Mouse (Mus musculus) hindbrain, embryonic 12.5 days (tissue): Measurements from ENCODE around the gene Me3. TPM values are rescaled to one million over a fixed set of nuclear protein-coding genes. Genes with fewer than 3 reads are reported as not detected.

Experiments
- ATAC-seq: fragments of 200-750 bp; cut with Nextera tagmentation; 2 replicates; pipeline ENCODE4 v1.8.0; 2017; ENCODE audit warnings: moderate TSS enrichment; ENCODE audit not compliant: low FRiP score
- H3K27ac ChIP-seq: fragments of 300-500 bp; sonication (generic); 2 replicates; pipeline ENCODE4 v1.5.1; 2016; ENCODE audit warnings: mild to moderate bottlenecking
- H3K27me3 ChIP-seq: fragments of 300-500 bp; sonication (generic); 2 replicates; pipeline ENCODE4 v1.6.1; 2016; ENCODE audit warnings: mild to moderate bottlenecking
- H3K36me3 ChIP-seq: fragments of 300-500 bp; sonication (generic); 2 replicates; pipeline ENCODE4 v1.6.1; 2016; ENCODE audit warnings: mild to moderate bottlenecking
- H3K4me1 ChIP-seq: fragments of 300-500 bp; sonication (generic); 2 replicates; pipeline ENCODE4 v1.6.1; 2016
- H3K4me2 ChIP-seq: fragments of 300-500 bp; sonication (generic); replicated peaks from 2 replicates; pipeline ENCODE4 v1.6.1; 2016; ENCODE audit warnings: mild to moderate bottlenecking
- H3K4me3 ChIP-seq: fragments of 300-500 bp; sonication (generic); 2 replicates; pipeline ENCODE4 v1.5.1; 2016; ENCODE audit warnings: mild to moderate bottlenecking
- H3K9ac ChIP-seq: fragments of 300-500 bp; sonication (generic); 2 replicates; pipeline ENCODE4 v1.6.1; 2016; ENCODE audit warnings: mild to moderate bottlenecking, moderate library complexity
- H3K9me3 ChIP-seq: fragments of 300-500 bp; sonication (generic); replicated peaks from 2 replicates; pipeline ENCODE4 v1.6.1; 2016; ENCODE audit warnings: mild to moderate bottlenecking
- WGBS: fragments of 180-500 bp; shearing (Covaris S2); methylation state at CpG from one replicate; pipeline ENCODE4 v1.1.7; 2016; 5-methylcytosine and 5-hydroxymethylcytosine counted together
- polyA plus RNA-seq: library from polyadenylated mRNA; unstranded; fragments of >200 nt; fragmentation: Nextera tagmentation; extraction: Ambion mirVana; gene quantifications from 2 replicates; pipeline ENCODE4 v1.2.1, GENCODE M21; 2016

Me3 gene
- polyA plus RNA-seq, 1 experiment from 2014 or later: 1.2 TPM

DNA sequence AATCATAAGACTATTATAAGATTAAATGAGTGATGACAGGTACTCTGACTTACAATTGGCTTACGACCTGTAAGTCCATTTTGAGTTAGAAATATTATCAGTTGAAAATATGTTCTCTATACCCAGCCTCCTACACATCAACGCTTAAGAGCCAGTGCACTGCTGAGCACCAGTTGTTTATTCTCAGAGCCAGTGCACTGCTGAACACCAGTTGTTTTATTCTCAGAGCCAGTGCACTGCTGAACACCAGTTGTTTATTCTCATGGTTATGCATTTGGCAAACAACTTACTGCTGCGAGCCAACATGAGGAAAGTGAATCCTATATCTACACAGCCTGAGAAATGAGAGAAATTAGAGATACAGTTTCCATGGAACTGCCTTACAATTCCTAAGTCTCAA is 2.3 kb upstream of the Me3 start:
- ATAC-seq: no peak
- 75% methylated on average over 3 of the region's 3 CpGs for WGBS
- H3K4me3 ChIP-seq: no peak overlapping the region
- no peaks in the 10 kb centered on the region for H3K9me3 ChIP-seq
- no peak overlapping the region for H3K9ac ChIP-seq
- H3K4me2 ChIP-seq: no peak overlapping the region
- no peak overlapping the region for H3K27ac ChIP-seq
- H3K4me1 ChIP-seq: peaks cover 12% of the 10 kb centered on the region
- peaks cover 8% of the 10 kb centered on the region; the same call in 1 of the 2 replicates for H3K27me3 ChIP-seq
- no peaks in the 10 kb centered on the region for H3K36me3 ChIP-seq

DNA sequence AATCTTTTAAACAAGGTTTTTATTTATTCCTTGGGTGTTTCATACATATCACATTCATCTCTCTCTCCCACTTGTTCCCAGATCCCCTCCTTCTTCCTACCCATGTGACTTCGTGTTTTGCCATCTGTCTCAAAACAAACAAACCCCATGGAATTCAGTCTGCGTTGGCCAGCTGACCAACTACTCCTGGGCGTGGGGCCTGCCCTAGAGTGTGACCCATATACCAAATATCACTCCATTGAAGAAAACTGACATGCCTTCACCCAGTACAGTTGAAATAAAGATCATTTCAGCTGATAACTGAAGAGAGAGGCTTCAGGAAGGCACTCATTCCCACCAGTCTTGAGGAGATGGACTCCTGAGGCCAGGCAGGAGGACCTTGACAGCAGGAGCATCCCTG is 1.4 kb upstream of the Me3 start:
- Histone ChIP-seq H3K36me3 (no peaks in the 10 kb centered on the region), H3K27ac (no peak overlapping the region), H3K4me1 (peaks cover 12% of the 10 kb centered on the region), H3K27me3 (peaks cover 8% of the 10 kb centered on the region; the same call in 1 of the 2 replicates), H3K4me3 (no peak overlapping the region), H3K4me2 (no peak overlapping the region), H3K9me3 (no peaks in the 10 kb centered on the region), H3K9ac (no peak overlapping the region)
- WGBS: 69% methylated on average over 3 of the region's 3 CpGs
- no peak for ATAC-seq

DNA sequence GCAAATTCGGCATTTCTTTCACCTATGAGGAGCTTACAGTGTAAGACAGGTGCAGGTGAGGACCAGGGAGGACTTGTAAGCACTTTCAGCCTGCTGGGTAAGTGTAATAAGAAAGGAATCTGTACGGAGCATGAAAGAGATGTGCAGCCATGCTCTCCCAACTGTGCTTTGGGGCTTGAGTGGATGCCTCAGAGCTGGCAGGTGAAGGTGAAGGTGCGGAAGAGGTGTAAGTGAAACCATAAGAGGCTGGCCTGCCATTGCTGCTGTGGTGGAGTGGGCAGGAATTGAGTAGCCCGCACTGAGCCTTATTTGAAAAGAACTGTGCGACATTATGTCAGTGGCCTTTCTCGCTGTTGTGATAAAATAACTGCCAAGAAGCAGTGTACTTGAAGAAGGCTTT is 8.3 kb downstream of the Me3 start:
- no peaks in the 10 kb centered on the region for H3K9me3 ChIP-seq
- no peaks in the 10 kb centered on the region for H3K36me3 ChIP-seq
- WGBS: 90% methylated on average over 6 of the region's 6 CpGs
- H3K4me2 ChIP-seq: no peak overlapping the region
- H3K27ac ChIP-seq: no peak overlapping the region
- H3K4me3 ChIP-seq: no peak overlapping the region
- ATAC-seq: no peak
- no peaks in the 10 kb centered on the region for H3K27me3 ChIP-seq
- peaks cover 3% of the 10 kb centered on the region; the same call in 1 of the 2 replicates for H3K4me1 ChIP-seq
- H3K9ac ChIP-seq: no peak overlapping the region

DNA sequence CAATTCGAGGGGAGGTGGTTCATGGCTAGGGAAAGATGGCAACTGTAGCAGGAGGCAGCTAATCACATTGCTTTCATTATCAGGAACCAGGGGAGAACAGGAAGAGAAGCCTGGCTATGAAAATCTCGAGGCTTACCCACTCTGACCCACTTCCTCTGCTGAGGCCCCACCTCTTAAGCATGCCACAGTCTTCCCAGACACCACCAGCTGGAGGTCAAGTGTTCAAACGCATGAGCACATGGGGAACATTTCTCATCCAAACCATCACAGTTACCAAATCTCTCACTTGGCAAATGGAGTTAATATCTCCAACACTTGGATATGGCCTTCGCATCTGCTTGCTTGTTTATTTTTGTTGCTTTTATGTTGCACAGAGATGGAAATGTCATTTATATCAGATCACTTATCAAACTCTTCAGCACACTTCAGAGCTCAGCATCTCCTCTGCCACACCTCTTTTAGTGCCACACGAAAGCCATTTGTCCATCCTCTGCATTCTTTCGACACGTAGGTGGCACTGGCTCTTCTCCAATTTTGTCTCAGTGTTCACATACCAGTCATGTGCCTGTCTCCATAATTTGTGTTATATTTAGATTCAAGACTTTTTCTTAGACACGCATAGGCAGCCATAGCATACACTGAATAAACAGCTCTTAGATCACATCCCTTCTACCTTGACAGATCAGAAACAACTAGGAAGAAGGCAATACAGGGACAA is 8.9 kb downstream of the Me3 start:
- H3K36me3 ChIP-seq: no peaks in the 10 kb centered on the region
- H3K4me3 ChIP-seq: no peak overlapping the region
- 80% methylated on average over 8 of the region's 8 CpGs for WGBS
- no peak overlapping the region for H3K4me2 ChIP-seq
- no peak overlapping the region for H3K9ac ChIP-seq
- no peaks in the 10 kb centered on the region for H3K9me3 ChIP-seq
- ATAC-seq: no peak
- H3K27me3 ChIP-seq: no peaks in the 10 kb centered on the region
- H3K4me1 ChIP-seq: peaks cover 3% of the 10 kb centered on the region; the same call in 1 of the 2 replicates
- H3K27ac ChIP-seq: no peak overlapping the region

DNA sequence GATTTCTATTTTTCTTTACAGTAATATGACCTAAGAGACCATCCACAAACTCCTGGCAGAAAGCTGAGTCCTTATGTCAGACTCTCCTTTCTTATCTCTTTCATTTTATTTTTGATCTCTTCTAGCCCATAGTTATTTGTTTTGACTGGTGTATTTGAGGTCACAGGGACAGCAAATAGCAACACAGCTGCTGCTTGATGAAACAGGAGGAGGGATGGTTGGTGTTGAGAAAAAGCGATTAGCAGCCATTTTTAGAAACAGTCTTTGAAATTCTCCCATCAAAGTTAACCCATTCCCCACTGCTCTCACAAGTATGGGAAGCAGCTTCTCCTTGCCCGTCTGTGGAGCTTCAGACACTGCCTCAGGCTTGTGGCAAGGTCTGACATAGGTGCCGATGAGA is 12.8 kb downstream of the Me3 start:
- Histone ChIP-seq H3K4me1 (no peaks in the 10 kb centered on the region), H3K27me3 (no peaks in the 10 kb centered on the region), H3K9me3 (no peaks in the 10 kb centered on the region), H3K4me2 (no peak overlapping the region), H3K36me3 (no peaks in the 10 kb centered on the region), H3K9ac (no peak overlapping the region), H3K27ac (no peak overlapping the region), H3K4me3 (no peak overlapping the region)
- no peak for ATAC-seq
- 72% methylated on average over 3 of the region's 3 CpGs for WGBS

DNA sequence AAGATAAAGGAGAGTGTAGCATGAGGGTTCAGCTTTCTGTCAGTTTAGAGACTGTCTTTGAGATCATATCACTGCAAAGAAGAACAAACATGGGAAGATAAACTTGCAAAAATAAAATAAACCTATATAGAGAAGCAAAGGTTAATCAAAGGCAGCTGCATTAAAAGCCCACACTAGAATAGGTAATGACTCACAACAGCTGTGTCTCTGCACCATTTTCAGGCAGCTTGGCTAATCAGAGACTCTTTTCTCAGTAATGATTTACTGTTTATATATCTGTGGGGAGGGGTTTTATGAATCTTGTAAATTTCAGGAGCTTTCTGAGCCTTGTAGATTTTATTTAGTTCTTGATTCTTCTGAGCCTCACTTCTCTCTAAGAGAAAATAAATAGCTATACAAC is 15.7 kb downstream of the Me3 start:
- no peak for ATAC-seq
- no peak overlapping the region for H3K4me2 ChIP-seq
- H3K27me3 ChIP-seq: no peaks in the 10 kb centered on the region

DNA sequence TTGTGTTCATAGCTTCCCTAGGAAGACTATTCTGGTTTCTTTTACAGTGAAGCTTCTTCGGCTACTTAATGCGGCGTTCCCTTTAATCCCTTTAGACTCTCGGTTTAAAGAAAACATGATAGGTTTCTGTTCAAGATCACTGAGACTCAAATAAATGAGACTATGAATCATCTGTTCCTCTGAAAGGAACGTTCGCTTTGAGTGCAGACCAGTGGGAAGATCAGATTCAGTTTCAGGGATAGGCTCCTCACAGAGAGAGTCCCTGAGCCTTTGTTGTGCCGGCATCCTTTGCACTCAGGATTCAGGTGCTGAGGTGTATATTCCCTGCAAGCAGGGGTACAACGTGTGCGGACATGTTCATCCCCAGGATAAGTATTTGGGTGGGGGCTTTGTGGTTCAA is 25.0 kb downstream of the Me3 start:
- no peaks in the 10 kb centered on the region for H3K36me3 ChIP-seq
- 72% methylated on average over 9 of the region's 9 CpGs for WGBS
- no peak overlapping the region for H3K27ac ChIP-seq
- H3K9ac ChIP-seq: no peak overlapping the region
- ATAC-seq: no peak
- 0 out of 2 replicates have a peak, but pooled peaks cover 3% of the 10 kb centered on the region for H3K4me1 ChIP-seq
- H3K27me3 ChIP-seq: no peaks in the 10 kb centered on the region
- no peaks in the 10 kb centered on the region for H3K9me3 ChIP-seq
- no peak overlapping the region for H3K4me2 ChIP-seq
- H3K4me3 ChIP-seq: no peak overlapping the region

More for the DNA sequence above, 15.7 kb downstream of the Me3 start:
- Histone ChIP-seq H3K27ac (no peak overlapping the region), H3K36me3 (no peaks in the 10 kb centered on the region), H3K9me3 (no peaks in the 10 kb centered on the region), H3K9ac (no peak overlapping the region), H3K4me3 (no peak overlapping the region), H3K4me1 (no peaks in the 10 kb centered on the region)

DNA sequence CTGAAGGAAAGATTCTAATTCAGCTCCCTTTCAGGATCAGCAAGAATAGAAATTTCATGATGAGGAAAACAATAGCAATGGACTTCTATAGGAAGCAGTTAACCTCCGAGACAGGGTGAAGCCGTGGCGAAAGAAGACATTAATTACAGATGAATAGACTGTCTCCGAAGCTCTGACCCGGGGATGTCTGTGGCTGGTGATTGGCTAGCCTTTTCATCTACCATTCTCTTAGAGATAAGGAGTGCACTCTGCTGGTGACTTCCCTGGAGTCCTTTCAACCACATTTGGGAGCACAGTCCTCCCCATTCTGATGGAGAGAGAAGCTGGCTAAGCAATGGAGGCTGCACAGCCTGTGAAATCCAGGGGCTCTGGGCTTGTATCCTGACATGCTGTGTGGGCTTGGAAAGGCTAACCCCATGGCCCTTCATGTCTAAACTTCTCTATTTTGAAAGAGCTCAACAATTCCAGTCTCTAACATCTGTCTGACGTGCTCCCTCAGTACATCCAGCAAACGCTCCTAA is 25.6 kb downstream of the Me3 start:
- 47% methylated on average over 7 of the region's 7 CpGs for WGBS
- no peaks in the 10 kb centered on the region for H3K9me3 ChIP-seq
- H3K4me2 ChIP-seq: no peak overlapping the region
- no peak for ATAC-seq
- no peaks in the 10 kb centered on the region for H3K36me3 ChIP-seq
- no peaks in the 10 kb centered on the region for H3K27me3 ChIP-seq
- no peak overlapping the region for H3K27ac ChIP-seq
- 0 out of 2 replicates have a peak, but pooled peaks cover 3% of the 10 kb centered on the region for H3K4me1 ChIP-seq
- no peak overlapping the region for H3K9ac ChIP-seq
- no peak overlapping the region for H3K4me3 ChIP-seq

DNA sequence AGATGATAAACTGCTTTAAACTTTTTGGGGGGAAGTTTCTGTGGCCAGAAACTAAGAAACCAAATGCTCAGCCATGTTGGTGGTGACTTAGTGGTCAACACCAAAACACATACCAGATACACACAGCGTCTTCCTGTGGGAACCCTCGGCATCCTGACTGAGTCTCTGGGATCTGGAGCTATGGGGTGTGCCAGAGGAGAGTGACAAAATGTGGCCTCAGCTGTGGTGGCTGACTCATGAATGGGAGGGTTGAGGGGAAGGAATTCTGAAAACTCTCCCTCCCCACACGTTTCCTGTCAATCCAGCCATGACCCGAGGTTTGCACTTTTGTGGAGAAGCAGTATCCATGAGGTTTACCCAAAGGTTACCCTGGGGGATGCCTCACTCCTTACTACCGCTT is 32.0 kb downstream of the Me3 start:
- H3K4me3 ChIP-seq: no peak overlapping the region
- no peaks in the 10 kb centered on the region for H3K27me3 ChIP-seq
- no peak for ATAC-seq
- H3K27ac ChIP-seq: no peak overlapping the region
- 78% methylated on average over 5 of the region's 5 CpGs for WGBS
- no peak overlapping the region for H3K4me2 ChIP-seq
- no peaks in the 10 kb centered on the region for H3K36me3 ChIP-seq
- no peaks in the 10 kb centered on the region for H3K4me1 ChIP-seq
- H3K9me3 ChIP-seq: no peaks in the 10 kb centered on the region
- H3K9ac ChIP-seq: no peak overlapping the region

DNA sequence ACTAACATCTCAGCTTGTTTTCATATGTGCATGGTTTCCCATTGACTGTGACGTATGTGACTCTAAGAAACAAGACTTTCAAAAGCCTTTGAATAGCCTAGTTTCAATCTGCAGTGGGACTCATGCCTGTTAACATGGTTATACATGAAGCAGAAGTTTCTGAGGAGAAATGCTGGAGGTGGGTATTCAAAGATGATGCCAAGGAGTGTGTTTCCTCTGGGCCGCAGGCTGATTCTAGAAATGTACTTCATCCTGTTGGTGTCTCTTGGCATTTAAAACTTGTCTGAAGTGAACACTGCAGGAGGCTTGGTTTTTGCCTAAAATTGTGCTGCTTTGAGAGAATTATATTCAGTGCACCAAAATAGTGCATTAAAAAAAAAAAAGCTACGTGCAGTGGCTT is 34.2 kb downstream of the Me3 start:
- 84% methylated on average over 3 of the region's 3 CpGs for WGBS
- Histone ChIP-seq H3K36me3 (no peaks in the 10 kb centered on the region), H3K4me1 (no peaks in the 10 kb centered on the region), H3K9me3 (no peaks in the 10 kb centered on the region), H3K27ac (no peak overlapping the region), H3K27me3 (no peaks in the 10 kb centered on the region), H3K9ac (no peak overlapping the region), H3K4me2 (no peak overlapping the region), H3K4me3 (no peak overlapping the region)
- ATAC-seq: no peak

DNA sequence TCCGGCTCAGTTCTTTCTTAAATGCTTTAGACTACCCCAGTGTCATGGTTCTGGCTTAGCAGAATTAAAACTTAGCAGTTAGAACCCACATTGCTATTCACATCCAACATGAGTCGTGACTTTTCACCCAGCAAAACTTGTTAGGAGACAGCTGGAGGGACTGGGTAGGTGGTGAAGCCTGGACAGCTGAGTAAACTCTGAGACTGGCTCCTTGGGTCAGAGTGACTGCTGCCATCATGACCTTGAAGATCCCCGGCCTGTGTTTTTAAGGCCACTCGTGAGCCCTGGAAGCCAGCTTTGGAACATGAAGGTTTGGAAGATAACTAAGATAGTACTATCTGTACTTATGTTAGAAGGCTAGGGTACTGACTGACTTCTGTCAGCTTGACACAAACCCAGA is 35.4 kb downstream of the Me3 start:
- whole genome bisulfite sequencing: 81% methylated on average over 4 of the region's 4 CpGs
- no peak overlapping the region for H3K27ac ChIP-seq
- H3K4me1 ChIP-seq: no peaks in the 10 kb centered on the region
- H3K4me2 ChIP-seq: no peak overlapping the region
- H3K9ac ChIP-seq: no peak overlapping the region
- no peaks in the 10 kb centered on the region for H3K36me3 ChIP-seq
- no peaks in the 10 kb centered on the region for H3K9me3 ChIP-seq
- no peak for ATAC-seq
- no peak overlapping the region for H3K4me3 ChIP-seq
- no peaks in the 10 kb centered on the region for H3K27me3 ChIP-seq

DNA sequence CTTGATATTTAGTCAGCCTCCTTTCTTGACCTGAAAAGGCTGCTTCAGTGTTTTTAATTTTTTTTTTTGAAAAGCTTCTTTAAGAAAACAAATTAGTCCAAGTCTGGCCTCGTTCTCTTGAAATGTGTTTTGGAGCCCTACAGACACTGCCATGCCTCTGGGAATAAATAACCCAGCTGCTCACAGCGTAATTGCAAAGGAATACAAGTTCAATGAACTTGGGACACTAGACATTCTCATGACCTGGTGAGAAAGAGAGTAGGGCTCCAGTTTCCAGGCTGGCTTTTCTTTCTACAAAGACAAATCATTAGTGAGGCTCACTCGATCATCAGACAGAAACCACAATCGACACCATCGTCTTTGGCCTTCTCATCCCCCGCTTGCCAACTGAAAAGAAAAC is 37.3 kb downstream of the Me3 start:
- no peak overlapping the region for H3K27ac ChIP-seq
- no peaks in the 10 kb centered on the region for H3K4me1 ChIP-seq
- H3K27me3 ChIP-seq: no peaks in the 10 kb centered on the region
- no peaks in the 10 kb centered on the region for H3K36me3 ChIP-seq
- WGBS: 68% methylated on average over 6 of the region's 6 CpGs
- no peak for ATAC-seq
- H3K4me2 ChIP-seq: no peak overlapping the region
- H3K9ac ChIP-seq: no peak overlapping the region
- no peak overlapping the region for H3K4me3 ChIP-seq
- no peaks in the 10 kb centered on the region for H3K9me3 ChIP-seq

DNA sequence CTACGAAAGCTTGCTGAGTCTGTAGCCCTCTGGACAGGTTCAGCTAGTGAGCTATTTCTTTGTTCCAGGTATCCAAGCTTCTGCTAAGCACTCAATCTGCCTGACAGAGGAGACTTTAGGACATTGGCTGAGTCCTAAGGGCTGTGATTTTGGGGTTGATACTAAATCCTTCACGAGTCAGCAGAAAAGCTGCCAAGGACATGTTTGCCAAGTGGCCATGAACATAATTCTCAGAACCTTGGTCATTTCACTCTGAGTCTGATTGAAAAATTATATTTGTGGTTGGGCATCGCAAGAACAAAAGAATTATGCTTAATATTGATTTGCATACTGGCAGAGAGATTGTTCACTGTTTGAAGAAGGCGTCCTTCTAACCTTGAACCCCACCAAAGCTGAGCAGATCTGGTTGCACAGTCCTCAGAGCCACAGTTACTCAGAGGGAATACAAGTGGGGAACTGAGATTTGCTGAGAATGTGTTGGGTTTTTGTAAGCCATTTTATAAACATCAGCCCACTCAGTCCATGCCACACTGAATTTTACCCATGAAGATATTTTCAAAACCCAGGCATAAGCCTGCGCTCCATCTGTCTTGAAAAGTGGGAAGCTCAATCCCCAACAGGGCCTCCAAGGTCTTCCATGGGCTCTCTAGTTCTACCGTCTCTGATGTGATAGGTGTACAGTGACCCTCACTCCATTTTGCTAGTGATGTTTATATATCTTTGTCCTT is 39.1 kb downstream of the Me3 start:
- Histone ChIP-seq H3K4me3 (no peak overlapping the region), H3K27me3 (no peaks in the 10 kb centered on the region), H3K9ac (no peak overlapping the region), H3K27ac (no peak overlapping the region), H3K36me3 (no peaks in the 10 kb centered on the region), H3K9me3 (no peaks in the 10 kb centered on the region), H3K4me2 (no peak overlapping the region), H3K4me1 (no peaks in the 10 kb centered on the region)
- WGBS: 91% methylated on average over 6 of the region's 6 CpGs
- no peak for ATAC-seq
